Mouse (Mus musculus): ENCODE measurements around the gene Map3k21.

- TF ChIP-seq CTCF (IDR thresholded peaks at IDR 0.05) (no peak), EP300 (IDR thresholded peaks at IDR 0.05) (no peak)
Observed at GRCm38 (mm10) chr8:125918719-125919118, 8.5 kb downstream of the Map3k21 start.

Data from lung, postnatal 0 days (tissue).